Mouse (Mus musculus): ENCODE measurements around the gene Cpa2.

Cpa2 gene

DNA sequence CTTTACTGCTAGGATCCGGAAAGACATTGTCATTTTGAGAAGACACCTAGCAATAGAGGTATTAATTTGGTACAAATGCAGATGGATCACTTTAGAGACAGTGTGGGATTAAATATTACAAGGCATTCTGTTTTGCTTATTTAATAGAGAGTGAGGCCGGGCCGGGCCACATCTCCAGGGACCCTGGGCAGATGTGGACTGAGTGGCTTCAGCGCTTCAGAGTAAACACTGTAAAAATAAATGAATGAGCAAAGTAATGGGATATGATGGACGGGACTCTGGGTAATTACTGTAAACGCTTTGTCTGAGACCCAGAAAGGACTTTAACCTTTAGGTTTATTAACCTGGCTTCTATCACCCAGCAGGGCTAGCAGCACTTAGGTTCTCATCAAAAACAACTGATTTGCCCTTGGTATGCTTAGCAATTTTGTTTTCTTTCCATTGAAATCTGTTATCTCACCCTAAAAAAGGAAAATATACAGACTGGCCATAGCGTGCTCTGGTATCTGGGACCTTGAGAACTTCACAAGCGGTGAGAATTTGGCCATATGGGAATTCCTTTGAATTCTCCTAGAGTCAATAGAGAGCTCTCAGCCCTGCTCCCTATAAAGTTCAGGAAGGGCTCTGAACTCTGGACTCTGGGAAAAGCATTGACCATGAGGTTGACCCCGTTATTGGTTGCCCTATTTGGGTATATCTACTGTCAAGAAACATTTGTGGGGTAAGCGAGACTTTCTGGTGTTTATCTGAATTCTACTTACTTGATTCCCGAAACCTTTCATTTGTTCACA is at the start of gene Cpa2:
Gene Cpa2 (plus strand): TSS at position 574 of the 791 bp plus-strand sequence.
- no peak for DNase-seq (ENCODE audit: low spot score)

DNA sequence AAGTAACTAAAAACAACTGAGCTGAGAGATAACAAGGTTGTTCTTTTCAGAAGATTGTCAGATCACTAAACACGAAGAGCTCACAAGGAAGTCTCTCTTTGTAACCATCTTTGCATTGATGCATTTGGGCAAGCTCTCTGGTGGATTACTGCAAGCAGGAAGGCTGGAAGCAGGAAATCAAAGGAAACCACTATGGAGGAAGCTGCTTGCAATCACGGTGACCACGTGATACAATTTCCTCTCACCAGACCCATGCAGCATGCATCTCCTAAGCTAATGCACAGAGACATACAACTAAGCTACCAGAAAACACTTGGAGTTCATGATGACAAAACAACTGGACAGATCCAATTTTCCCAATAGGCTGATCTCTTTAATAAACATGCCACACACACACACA is 42.3 kb upstream of the Cpa2 start:
- no peak for DNase-seq (ENCODE audit: low spot score)

DNA sequence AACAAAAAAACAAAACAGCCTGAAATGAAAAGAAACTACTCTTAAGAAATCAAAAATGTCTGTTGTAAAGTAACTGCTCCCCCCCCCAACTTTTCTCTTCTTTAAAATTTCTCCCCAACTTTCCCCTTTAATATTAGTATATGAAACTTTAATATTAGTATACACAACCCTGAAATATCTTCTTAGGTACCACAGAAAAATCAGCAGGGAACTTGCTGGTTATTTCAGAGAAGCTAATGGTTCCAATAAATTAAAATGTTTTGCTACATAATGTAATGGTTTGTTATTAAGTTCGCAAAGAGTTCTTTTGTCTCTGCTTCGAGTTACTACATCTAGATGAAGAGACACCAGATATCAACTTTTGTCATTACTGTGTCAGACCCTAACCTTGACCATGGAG is 32.6 kb upstream of the Cpa2 start:
- no peak for DNase-seq (ENCODE audit: low spot score)

DNA sequence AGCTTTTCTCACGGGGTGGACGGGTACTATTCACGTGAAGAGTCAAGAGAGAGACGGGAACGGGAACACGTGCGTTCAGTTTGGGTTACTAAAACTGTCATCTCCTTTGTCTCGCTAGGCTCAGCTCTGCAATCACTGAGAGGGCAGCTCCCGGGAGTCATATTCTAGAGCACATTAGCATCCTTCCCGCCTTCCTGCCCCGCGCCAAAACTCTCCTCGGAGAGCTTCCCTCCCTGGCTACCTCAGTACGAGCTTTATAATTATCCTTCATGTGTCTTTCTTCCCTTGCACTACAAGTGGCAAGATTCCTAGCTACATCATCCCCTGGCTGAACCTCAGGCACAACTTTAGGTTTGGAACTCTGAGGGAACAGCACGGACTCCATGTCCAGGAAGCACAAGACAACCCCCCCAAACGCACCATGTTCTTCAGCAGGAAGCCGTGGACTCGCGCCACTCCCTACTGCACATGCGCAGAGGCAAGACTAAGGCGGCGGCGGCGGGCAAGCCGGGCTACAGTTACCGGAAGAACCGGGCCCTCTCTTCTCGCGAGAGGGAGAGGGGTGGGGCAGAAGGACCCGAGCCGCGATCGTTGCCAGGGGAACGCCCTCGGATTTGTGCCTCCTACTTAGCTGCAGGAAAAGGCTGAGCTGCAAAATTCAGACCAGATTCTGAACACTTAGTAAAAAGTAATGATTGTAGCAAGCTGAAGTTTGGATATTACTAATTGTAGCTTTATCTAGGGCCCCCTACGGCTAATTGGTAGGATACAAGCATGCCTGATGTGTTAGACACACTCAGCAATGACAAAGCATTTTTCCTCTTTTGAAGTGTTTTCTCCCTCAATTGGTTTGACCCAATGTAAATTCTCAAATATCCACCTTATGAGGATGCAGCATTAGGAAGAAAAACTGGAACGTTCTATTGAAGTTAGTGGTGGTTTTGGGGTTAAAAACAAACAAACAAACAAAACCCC is 31.8 kb upstream of the Cpa2 start, which contains the start of the genes Tmem209 and Ssmem1:
Gene Tmem209 (minus strand): TSS at position 519 of the 975 bp plus-strand sequence.
Gene Ssmem1 (plus strand): TSS at position 585 of the 975 bp plus-strand sequence.
- peak; percentile 100 for DNase-seq (ENCODE audit: low spot score)

DNA sequence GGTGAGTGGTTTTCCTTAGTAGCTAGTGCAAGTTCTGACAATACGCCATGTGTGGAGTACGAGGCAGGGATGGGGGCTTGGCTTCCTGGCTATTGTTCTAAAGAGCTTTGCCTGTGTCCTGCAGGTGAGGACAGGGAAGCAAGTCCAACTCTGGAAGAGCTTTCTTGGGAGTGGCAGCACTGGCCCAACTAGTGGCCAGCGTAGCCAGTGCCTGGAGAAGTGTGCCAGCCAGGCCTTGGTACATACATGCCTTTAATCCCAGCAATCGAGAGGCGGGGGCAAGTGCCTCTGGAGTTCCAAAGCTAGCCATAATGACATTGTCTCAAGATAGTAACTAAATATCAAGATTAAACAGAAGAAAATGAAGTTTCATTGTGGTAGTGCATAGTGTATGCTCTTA is 31.1 kb upstream of the Cpa2 start:
- peak; percentile 36 for DNase-seq (ENCODE audit: low spot score)

DNA sequence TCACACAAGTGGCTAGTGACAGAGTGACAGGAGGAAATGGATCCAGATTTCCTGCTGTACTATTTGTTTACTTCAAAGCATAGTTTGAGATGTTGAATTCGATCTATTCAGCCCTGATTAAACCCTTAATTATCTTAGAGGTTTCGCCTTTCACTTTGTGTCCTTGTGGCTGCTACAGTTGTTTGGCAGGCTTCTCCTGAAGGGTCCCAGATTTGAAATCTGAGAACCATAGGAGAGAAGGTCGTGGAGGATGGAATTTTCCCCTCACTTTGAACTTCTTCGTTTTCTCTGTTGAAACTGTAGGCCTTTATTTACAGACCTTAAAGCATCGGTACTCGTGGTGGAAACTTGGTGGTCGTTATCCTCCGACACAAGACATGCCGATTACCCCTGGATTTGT is 27.1 kb upstream of the Cpa2 start:
- no peak for DNase-seq (ENCODE audit: low spot score)

DNA sequence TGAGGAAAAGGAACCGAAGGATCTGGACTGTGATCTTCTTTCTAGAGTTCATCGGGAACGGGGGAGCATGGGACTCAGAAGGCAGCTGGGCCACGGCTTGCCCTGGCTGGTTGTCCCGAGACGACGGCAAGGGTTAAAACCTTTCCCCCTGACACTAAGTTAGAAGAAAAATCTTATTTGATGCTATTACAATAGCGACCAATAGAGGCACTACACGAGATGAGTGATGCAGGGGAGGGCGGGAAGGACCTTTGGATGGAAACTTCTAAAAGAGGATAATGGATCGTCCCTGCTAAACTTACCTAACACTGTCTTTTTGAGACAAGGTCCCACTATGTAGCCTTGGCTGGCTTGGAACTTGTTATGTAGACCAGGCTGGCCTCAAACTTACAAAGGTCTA is 21.0 kb upstream of the Cpa2 start:
- DNase-seq (ENCODE audit: low spot score): no peak

DNA sequence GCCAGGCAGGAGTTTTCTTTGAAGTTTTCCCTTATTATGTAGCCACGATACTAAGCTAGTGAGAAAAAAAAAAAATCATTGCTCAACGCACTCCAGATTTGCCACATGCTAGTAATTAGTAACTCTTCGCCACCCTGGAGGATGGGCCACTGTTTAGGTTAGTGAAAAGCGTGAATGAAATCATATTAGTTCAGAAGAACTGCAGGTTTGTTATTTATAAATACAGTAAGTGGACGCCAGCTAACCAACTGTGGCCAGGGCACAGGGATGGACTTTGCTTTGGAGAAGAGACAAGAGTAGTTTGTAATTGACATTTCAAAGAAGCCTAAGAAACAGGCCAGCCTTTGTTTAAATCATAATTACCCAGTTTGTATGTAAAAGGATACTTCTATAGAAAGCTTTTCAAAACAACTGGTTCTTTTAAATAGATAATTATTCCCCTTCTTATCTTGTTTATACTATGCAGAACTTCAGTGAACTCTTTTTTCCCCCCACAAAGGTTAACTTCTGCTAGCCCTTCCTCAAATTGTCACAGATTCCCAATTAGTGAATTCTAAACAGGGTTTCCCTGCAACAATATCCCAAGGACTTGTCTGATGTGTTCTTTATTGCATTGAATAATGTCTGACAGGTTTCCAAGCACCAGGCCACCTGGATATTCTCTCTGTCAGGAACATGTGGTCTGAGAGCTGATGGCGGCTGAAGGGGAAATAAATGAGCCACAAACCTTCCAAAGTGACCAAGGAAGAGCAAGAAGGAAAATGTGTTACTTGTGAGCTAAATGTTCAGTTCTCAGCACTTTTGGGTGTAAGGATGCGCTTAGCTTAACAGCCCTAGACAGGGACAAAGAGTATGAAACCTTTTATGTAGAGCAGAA is 15.7 kb upstream of the Cpa2 start:
- no peak for DNase-seq (ENCODE audit: low spot score)

DNA sequence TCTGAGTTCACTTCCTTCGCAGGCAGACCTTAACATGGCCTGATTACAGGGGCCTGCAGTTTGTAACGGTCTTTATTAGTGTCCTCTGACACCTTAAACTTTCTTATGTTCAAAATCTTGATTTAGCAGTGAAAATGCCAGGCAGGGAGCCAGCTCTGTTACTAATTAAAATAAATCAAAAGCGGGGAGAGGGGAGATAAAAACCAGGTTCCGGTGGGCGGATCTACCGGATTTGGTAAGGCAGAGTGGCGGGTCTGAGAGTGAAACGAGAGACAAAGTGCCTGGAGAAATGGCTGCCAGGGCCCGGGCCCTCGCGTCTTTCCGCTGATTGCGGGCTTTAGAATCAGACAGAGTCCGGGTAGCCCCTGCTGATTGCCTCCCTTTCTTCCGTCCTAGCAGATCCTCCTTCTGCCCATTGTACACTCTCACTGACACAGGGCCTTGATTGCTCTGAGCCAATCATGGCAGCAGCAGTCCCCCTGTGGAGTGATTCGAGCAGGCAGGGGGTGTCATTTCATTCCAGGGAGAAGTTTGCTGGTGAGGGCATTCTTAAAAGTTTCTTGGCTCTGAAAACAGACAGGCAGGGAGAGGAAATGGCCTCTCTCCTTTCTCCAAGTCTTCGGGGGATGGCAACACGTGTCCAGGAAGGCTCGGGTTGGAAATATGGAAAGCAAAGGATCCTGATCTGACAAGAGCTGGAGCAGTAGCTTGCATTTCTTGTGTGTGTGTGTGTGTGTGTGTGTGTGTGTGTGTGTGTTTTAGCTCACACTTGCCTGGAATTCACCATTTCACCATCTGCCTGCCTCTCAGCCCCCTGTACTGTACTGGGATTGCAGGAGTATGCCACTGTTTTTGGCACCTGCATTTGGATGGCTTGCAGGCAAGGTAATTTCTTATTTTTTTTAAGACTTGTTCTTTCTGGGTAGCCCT is 14.5 kb upstream of the Cpa2 start:
- no peak for DNase-seq (ENCODE audit: low spot score)

DNA sequence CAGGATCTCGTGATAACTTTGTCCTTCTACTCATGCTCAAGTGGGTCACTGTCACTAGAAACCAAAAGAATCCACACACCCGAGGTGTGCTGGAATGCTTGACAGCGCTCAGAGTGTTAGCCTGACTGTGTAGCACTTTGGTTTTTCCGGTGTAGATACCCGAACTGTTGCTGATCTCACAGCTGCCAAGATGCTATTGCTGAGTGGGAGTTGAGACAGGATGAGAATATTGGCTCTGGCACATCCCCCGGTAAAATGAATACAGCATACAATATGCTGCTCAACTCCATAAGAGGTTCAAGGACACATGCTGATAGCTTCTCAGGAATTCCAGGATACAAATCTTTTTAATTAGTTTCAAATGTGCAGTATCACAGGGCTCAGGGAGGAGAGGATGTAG is 12.6 kb upstream of the Cpa2 start:
- no peak for DNase-seq (ENCODE audit: low spot score)

DNA sequence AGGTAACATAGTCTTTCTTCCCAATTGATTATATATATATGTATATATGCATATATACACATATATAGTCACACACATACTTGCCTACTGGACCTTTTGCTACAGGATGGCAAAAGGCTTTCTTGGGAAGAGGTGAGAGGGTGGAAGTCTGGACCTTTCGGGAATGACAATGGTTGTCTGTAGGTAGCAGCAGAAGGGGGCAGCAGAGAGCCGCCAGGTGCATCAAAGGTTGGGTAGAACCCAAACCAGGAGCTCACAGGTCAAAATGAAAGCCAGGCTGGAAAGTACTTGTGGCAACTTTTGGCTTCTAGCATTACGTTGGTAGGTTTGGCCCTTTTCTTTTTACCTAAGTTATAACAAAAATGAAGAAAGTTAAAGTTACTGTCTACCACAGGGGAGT is 6.0 kb upstream of the Cpa2 start:
- peak; percentile 72 for DNase-seq (ENCODE audit: low spot score)

DNA sequence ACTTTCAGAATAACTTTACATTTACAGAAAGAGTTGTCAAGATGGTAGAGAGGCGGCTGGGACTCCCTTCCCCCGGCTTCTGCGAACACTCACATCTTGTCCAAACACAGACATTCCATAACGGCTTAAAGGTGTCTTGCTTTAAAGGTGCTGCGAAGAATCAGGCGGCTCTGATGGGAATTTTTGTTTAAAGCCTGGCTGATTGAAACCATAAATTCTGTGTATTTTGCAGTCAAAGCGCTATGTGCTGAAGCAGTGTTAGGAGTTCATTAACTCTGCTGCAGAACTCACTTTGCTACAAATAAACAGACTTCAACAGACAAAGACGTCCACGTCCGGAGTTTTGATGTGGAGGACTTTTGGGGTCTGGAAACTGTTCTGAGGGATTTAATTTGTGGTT is 3.1 kb upstream of the Cpa2 start:
- no peak for DNase-seq (ENCODE audit: low spot score)

DNA sequence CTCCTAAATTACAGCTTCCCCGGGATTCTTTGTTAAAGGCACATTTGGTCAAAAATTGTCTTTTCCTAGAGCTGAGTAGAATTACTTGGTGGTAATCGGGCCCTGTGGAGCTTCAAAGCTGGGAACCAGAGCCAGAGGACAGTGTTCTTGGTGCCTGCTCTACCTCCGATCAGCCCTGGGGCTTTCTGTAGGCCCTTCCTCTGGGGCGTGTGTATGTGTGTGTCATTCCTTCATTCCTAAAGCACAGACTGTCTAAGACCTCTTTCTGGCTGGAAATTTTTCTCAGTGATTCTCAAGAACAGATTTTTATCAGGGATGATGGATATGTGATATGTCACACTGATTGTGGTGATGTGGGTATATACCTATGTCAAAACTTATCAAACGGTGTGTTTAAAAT is 2.6 kb upstream of the Cpa2 start:
- no peak for DNase-seq (ENCODE audit: low spot score)

DNA sequence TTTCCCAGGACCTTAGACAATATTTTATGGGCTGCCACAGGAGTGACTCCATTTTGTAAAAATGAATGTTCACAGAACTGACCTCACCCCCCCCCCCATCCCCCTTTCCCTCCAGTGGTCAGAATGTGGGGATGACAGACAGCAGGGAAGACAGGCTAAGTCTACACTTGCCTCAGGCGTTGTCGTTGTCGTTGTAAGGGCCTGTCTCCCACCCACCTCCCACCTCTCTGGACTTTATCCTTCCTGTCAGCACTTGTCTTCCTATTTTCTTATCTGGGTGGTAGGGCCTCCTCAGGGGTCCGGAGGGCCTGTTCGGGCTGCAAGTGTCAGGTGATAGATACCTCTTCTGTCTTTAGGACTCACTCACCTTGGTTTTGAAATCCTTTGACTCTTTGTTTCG is 895 bp downstream of the Cpa2 start:
- no peak for DNase-seq (ENCODE audit: low spot score)

DNA sequence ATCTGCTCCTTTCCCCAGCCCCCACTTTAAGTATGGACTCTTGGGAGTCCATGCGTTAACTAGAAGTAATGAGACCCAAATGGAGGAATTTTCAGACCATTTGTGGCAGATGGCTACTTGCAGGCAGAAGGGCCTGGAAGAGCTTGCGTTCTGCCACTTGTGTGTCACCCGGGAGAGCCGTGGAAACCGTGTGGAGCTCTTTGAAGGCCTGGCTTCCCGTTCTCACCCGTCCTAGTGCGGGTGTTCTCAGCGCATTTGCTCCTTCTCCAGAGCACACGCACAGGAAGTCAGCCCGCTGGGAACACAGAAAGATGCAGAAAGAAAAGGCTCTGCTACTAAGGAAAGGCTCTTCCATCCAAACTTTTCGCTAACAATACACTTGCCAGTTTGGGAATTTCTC is 1.7 kb downstream of the Cpa2 start:
- no peak for DNase-seq (ENCODE audit: low spot score)

DNA sequence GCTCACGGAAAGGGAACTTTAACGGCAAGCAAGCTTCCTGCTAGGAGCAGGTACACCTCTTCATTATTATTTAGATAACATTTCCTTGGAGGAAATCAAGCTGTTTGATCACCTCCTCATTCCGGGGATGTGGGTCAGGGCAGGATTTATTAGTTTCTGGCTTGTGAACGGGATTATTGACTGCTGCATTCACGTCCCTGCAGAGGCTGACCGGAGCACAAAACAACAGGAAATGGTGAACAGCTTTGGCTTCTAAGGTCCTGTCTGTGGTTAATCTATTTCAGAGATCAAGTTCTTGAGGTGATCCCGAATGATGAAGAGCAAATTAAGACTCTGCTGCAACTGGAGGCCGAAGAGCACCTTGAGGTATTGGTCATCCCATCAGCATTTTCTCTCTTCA is 2.5 kb downstream of the Cpa2 start:
- DNase-seq (ENCODE audit: low spot score): no peak

DNA sequence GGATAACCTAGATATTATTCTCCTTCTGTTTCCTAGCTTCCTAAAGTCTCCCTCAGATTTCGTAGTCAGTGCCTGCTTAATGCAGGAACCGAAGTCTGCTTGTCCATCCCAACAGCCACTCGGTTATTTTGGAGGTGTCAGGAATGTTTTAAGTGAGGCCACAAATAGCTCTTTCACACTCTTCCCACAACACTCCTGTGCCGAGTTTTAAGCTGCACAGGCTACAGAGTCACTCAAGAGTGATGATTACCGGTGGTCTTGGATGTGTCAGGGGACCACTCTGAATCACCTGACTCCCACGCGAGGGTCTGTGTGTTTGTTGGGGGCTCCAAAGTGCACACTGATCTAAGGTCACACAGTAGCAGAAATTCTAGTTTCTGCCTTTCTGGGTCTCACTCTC is 4.3 kb downstream of the Cpa2 start:
- DNase-seq (ENCODE audit: low spot score): no peak

DNA sequence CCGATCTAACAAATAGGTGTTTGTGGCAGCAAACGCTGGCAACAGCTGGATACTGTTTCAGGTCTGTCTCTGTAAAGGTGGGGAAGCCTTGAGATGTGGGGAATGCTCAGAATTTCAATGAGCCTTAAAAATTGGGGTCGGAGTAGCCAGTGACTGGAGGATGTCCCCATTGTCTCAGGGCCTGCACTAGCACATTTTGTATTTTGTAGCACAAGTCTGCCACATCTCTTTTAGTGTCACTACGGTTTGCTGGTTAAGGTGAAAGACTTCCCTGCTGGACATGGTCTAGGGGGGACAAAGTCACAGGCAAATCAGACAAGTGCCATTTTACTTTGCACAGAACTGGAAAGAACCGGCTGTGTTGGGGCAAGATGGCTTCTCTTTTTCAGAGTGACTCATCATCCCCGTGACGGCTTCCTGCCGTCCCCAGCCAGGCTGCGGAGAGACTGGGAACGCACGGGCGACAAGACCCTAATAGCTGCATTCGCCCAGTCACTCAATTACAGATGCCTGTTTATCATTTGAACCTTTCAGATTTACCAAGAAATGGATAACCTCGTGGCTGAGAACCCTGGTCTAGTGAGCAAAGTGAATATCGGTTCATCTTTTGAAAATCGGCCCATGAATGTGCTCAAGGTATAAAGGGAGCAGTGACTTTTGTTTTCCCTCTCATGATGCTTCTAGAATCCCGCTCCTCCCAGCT is 5.3 kb downstream of the Cpa2 start:
- DNase-seq (ENCODE audit: low spot score): no peak

DNA sequence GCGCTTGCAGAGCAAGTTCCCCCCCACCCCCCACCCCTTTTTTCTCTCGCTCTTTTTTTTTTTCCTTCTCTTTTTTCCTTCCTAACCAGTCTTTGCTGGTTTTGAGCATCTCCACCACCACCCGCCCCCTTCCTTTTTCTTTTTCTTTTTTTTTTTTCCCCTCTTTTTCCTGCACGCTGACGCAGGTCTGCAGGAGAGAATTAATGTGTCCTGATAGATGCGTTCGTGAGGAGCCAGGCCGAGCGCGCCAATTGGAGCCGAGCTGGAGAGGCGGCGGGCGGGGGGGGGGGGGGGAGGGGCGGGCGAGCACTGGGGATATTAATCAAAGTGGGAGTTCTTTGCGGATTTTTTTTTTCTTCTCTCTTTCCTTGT is 5.9 kb downstream of the Cpa2 start:
- no peak for DNase-seq (ENCODE audit: low spot score)

DNA sequence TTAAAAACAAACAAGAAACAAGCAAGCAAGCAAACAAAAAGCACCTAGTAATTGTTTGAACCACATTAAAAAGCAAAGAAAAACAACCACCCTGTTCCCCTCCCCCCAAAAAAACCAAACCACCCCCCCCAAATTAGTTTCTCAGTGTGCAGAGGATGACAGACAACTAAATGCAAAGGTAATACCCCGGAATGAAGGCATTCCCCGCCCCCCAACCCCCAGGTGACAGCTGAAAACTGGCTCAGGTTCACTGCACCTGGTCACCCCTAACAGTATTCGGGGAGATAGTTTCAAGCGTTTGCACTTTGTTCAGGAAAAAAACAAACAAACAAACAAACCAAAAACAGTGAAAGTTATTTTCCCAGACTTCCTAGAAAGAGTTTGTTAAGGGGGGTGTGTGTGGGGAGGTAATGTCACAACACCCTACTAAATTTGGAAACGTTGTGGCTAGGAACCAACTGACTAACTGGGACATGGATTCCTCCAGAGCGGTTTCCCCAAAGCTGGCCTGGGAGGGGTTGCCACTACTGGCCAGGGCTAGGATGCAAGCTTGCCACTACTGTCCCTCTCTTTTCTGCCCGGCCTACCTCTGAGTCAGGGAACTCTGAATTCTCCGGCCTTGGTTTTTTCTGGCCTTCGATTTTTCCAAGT is 6.4 kb downstream of the Cpa2 start:
- peak; percentile 93 for DNase-seq (ENCODE audit: low spot score)

All from adipocyte (in vitro differentiated cells).